ENCODE assay signal across 8 mouse cellular contexts in genomic region chr7:127194633-127195029, GRCm38 (mm10). TPM values are rescaled to one million over a fixed set of nuclear protein-coding genes. Genes with fewer than 3 reads are reported as not detected.
DNase-seq lines count a peak whose midpoint lies in the region; ATAC-seq and TF ChIP-seq lines count a peak whose summit lies in the region.

No protein-coding gene starts in this region.

- H3K9me3 ChIP-seq in heart, embryonic 14.5 days (ENCODE audit: control insufficient read depth, low read length) = no peaks in the 10 kb centered on the region
- no peaks in the 10 kb centered on the region for H3K9me3 ChIP-seq in G1E (replicated peaks)
- no peaks in the 10 kb centered on the region for H3K9me3 ChIP-seq in forebrain, postnatal 0 days (ENCODE audit: low read length)
- no peaks in the 10 kb centered on the region for H3K9me3 ChIP-seq in midbrain, embryonic 10.5 days (replicated peaks)

- H3K4me2 ChIP-seq in heart, embryonic 14.5 days (ENCODE audit: low read length) = peak overlapping the region; percentile 92
- H3K4me2 ChIP-seq in forebrain, postnatal 0 days (ENCODE audit: low read depth) = peak overlapping the region; percentile 76

- no peaks in the 10 kb centered on the region for H3K27me3 ChIP-seq in heart, embryonic 14.5 days (ENCODE audit: control insufficient read depth, insufficient read depth, low read length)
- H3K27me3 ChIP-seq in G1E (ENCODE audit: insufficient read depth, low read length) = no peaks in the 10 kb centered on the region
- H3K27me3 ChIP-seq in forebrain, postnatal 0 days (ENCODE audit: insufficient read depth, low read length) = no peaks in the 10 kb centered on the region
- H3K27me3 ChIP-seq in midbrain, embryonic 10.5 days (ENCODE audit: low read depth, poor library complexity, severe bottlenecking) = no peaks in the 10 kb centered on the region

- no peak for DNase-seq in heart, postnatal 25 days (ENCODE audit: low spot score)
- no peak for DNase-seq in G1E (ENCODE audit: low spot score)
- no peak for DNase-seq in forebrain, postnatal 0 days
- no peak for DNase-seq in midbrain, embryonic 10.5 days (ENCODE audit: low spot score)
- DNase-seq in left cerebral cortex, postnatal 4 days = no peak

- H3K4me3 ChIP-seq in heart, embryonic 14.5 days (ENCODE audit: control insufficient read depth in 1 of 2, insufficient read depth in 1 of 2, low read depth in 1 of 2, low read length in 2 of 2) = peak overlapping the region; percentile 81 to 99
- peak overlapping the region; percentile 75 for H3K4me3 ChIP-seq in G1E (ENCODE audit: low read depth, low read length)
- peak overlapping the region; percentile 56 for H3K4me3 ChIP-seq in forebrain, postnatal 0 days (ENCODE audit: low read depth, low read length)
- peak overlapping the region; percentile 80 for H3K4me3 ChIP-seq in midbrain, embryonic 10.5 days

- ATAC-seq in heart, embryonic 14.5 days (ENCODE audit: insufficient number of reproducible peaks, insufficient read depth, low FRiP score, low read depth) = no peak
- no peak for ATAC-seq in G1E (ENCODE audit: extremely low read depth, insufficient number of reproducible peaks, low FRiP score, poor library complexity, severe bottlenecking)
- ATAC-seq in forebrain, postnatal 0 days = no peak
- no peak for ATAC-seq in megakaryocyte progenitor cell, adult 5-6 weeks (replicated peaks; ENCODE audit: poor library complexity)
- no peak for ATAC-seq in activated CD4-positive, CD25-positive, alpha-beta regulatory T cell, adult 4 months

- WGBS in heart, embryonic 14.5 days = 68% methylated on average over 7 of the region's 7 CpGs
- WGBS in forebrain, postnatal 0 days = 83% methylated on average over 7 of the region's 7 CpGs
- WGBS in midbrain, embryonic 10.5 days = 83% methylated on average over 7 of the region's 7 CpGs

- peak overlapping the region; percentile 86 for H3K9ac ChIP-seq in heart, embryonic 14.5 days (ENCODE audit: low read length)
- peak overlapping the region; percentile 67 for H3K9ac ChIP-seq in forebrain, postnatal 0 days

- H3K36me3 ChIP-seq in heart, embryonic 14.5 days (ENCODE audit: control insufficient read depth, insufficient read depth, low read length) = peaks cover 69% of the 10 kb centered on the region
- H3K36me3 ChIP-seq in G1E (replicated peaks) = peaks cover 87% of the 10 kb centered on the region
- H3K36me3 ChIP-seq in forebrain, postnatal 0 days (ENCODE audit: insufficient read depth) = peaks cover 58% of the 10 kb centered on the region
- peaks cover 76% of the 10 kb centered on the region for H3K36me3 ChIP-seq in midbrain, embryonic 10.5 days

- intact Hi-C loops in heart, postnatal 25 days (cut with DNase I) = no loop called here
- intact Hi-C loops in left cerebral cortex, postnatal 4 days (cut with DNase I) = no loop called here

- TF ChIP-seq CTCF in G1E (IDR thresholded peaks at IDR 0.05; ENCODE audit: low read depth, low read length) = no peak
- TF ChIP-seq CTCF in forebrain, postnatal 0 days (IDR thresholded peaks at IDR 0.05; ENCODE audit: low read depth) = no peak

- H3K27ac ChIP-seq in heart, embryonic 14.5 days (replicated peaks in 1 of 2; ENCODE audit: control insufficient read depth in 1 of 2, insufficient read depth in 1 of 2, low read depth in 2 of 2, low read length in 2 of 2) = peak overlapping the region; percentile 39 to 90; a peak in 2 of 4 replicates
- no peak overlapping the region for H3K27ac ChIP-seq in forebrain, postnatal 0 days (ENCODE audit: low read depth, low read length)
- peak overlapping the region; percentile 94 for H3K27ac ChIP-seq in midbrain, embryonic 10.5 days (replicated peaks)

- H3K4me1 ChIP-seq in heart, embryonic 14.5 days (ENCODE audit: control insufficient read depth in 2 of 2, insufficient read depth in 2 of 2, low read length in 2 of 2) = peaks cover 16 to 19% of the 10 kb centered on the region in 2 experiments
- H3K4me1 ChIP-seq in G1E (ENCODE audit: insufficient read depth, low read depth, low read length) = peaks cover 71% of the 10 kb centered on the region
- peaks cover 7% of the 10 kb centered on the region for H3K4me1 ChIP-seq in forebrain, postnatal 0 days (ENCODE audit: insufficient read depth)
- peaks cover 26% of the 10 kb centered on the region for H3K4me1 ChIP-seq in midbrain, embryonic 10.5 days

RNA-seq across cellular contexts. Expression of gene Cd2bp2, which starts 1.2 kb away (rescaled TPM):
- 33.7 and 34.8 TPM in 2 replicates for polyA plus RNA-seq in heart, embryonic 14.5 days (2014; fragmentation: Nextera tagmentation; extraction: Ambion mirVana)
- total RNA-seq in heart, postnatal 25 days (2021) = 10 to 100 TPM; 35.6 to 38.1 TPM
- total RNA-seq in G1E (2014; fragmentation: Nextera tagmentation) = 23.3 and 37.2 TPM in 2 replicates
- total RNA-seq in G1E (2017) = 79.3 and 84.6 TPM in 2 replicates
- 71.8 and 73.7 TPM in 2 replicates for polyA plus RNA-seq in G1E (2012)
- total RNA-seq in forebrain, postnatal 0 days (2014; rRNA removed) = 89.9 and 131 TPM in 2 replicates
- 55.0 and 67.5 TPM in 2 replicates for polyA plus RNA-seq in forebrain, postnatal 0 days (2015; fragmentation: Nextera tagmentation; extraction: Ambion mirVana)
- 94.3 and 109 TPM in 2 replicates for polyA plus RNA-seq in midbrain, embryonic 10.5 days (2016; fragmentation: Nextera tagmentation; extraction: Ambion mirVana)
- total RNA-seq in left cerebral cortex, postnatal 4 days (2021) = 10 to 100 TPM; 65.8 to 78.8 TPM
- total RNA-seq in megakaryocyte progenitor cell, adult 5-6 weeks (2015) = 16.8 and 17.4 TPM in 2 replicates
- total RNA-seq in megakaryocyte progenitor cell, adult 5-6 weeks (2017) = 56.0 and 65.7 TPM in 2 replicates
- 10 to 100 TPM; 38.9 to 50.5 TPM for polyA plus RNA-seq in activated CD4-positive, CD25-positive, alpha-beta regulatory T cell, adult 4 months (2017; shearing (Covaris generic))

RNA-seq across cellular contexts. Expression of gene Tbc1d10b, which starts 13.6 kb away (rescaled TPM):
- polyA plus RNA-seq in heart, embryonic 14.5 days (2014; fragmentation: Nextera tagmentation; extraction: Ambion mirVana) = 20.2 and 21.2 TPM in 2 replicates
- total RNA-seq in heart, postnatal 25 days (2021) = 10 to 100 TPM; 28.8 to 29.1 TPM
- 19.5 and 26.7 TPM in 2 replicates for total RNA-seq in G1E (2014; fragmentation: Nextera tagmentation)
- total RNA-seq in G1E (2017) = 38.3 and 40.1 TPM in 2 replicates
- polyA plus RNA-seq in G1E (2012) = 72.0 and 74.1 TPM in 2 replicates
- total RNA-seq in forebrain, postnatal 0 days (2014; rRNA removed) = 63.8 and 68.7 TPM in 2 replicates
- 18.1 and 24.8 TPM in 2 replicates for polyA plus RNA-seq in forebrain, postnatal 0 days (2015; fragmentation: Nextera tagmentation; extraction: Ambion mirVana)
- polyA plus RNA-seq in midbrain, embryonic 10.5 days (2016; fragmentation: Nextera tagmentation; extraction: Ambion mirVana) = 22.7 and 29.4 TPM in 2 replicates
- 10 to 100 TPM; 73.8 to 78.8 TPM for total RNA-seq in left cerebral cortex, postnatal 4 days (2021)
- total RNA-seq in megakaryocyte progenitor cell, adult 5-6 weeks (2015) = 12.8 and 13.8 TPM in 2 replicates
- 34.0 and 36.0 TPM in 2 replicates for total RNA-seq in megakaryocyte progenitor cell, adult 5-6 weeks (2017)
- 10 to 100 TPM; 13.6 to 18.9 TPM for polyA plus RNA-seq in activated CD4-positive, CD25-positive, alpha-beta regulatory T cell, adult 4 months (2017; shearing (Covaris generic))

RNA-seq across cellular contexts. Expression of gene Mylpf, which starts 14.1 kb away (rescaled TPM):
- 11.7 and 14.9 TPM in 2 replicates for polyA plus RNA-seq in heart, embryonic 14.5 days (2014; fragmentation: Nextera tagmentation; extraction: Ambion mirVana)
- total RNA-seq in heart, postnatal 25 days (2021) = 1 to 10 TPM in 1 of 2 experiments, under 1 TPM in 1; 0.99 to 2.9 TPM
- total RNA-seq in G1E (2014; fragmentation: Nextera tagmentation) (2.6 TPM in 1 of 2 replicates, not detected in the other), G1E (2017) (2.8 TPM in 2 replicates)
- polyA plus RNA-seq in G1E (2012) = 0.44 and 0.94 TPM in 2 replicates
- 0.52 and 1.6 TPM in 2 replicates for total RNA-seq in forebrain, postnatal 0 days (2014; rRNA removed)
- 1.8 and 3.2 TPM in 2 replicates for polyA plus RNA-seq in forebrain, postnatal 0 days (2015; fragmentation: Nextera tagmentation; extraction: Ambion mirVana)
- 12.6 and 16.5 TPM in 2 replicates for polyA plus RNA-seq in midbrain, embryonic 10.5 days (2016; fragmentation: Nextera tagmentation; extraction: Ambion mirVana)
- total RNA-seq in left cerebral cortex, postnatal 4 days (2021) = 1 to 10 TPM in 1 of 2 experiments, not detected in 1; 1.2 TPM
- 7.8 and 10.6 TPM in 2 replicates for total RNA-seq in megakaryocyte progenitor cell, adult 5-6 weeks (2015)
- 6.0 and 6.8 TPM in 2 replicates for total RNA-seq in megakaryocyte progenitor cell, adult 5-6 weeks (2017)
- 10 to 100 TPM; 26.7 to 30.7 TPM for polyA plus RNA-seq in activated CD4-positive, CD25-positive, alpha-beta regulatory T cell, adult 4 months (2017; shearing (Covaris generic))

RNA-seq across cellular contexts. Expression of gene Zfp553, which starts 38.2 kb away (rescaled TPM):
- 9.9 and 11.4 TPM in 2 replicates for polyA plus RNA-seq in heart, embryonic 14.5 days (2014; fragmentation: Nextera tagmentation; extraction: Ambion mirVana)
- total RNA-seq in heart, postnatal 25 days (2021) = 1 to 10 TPM; 6.0 to 7.1 TPM
- total RNA-seq in G1E (2014; fragmentation: Nextera tagmentation) (11.7 and 20.0 TPM in 2 replicates), G1E (2017) (22.0 and 25.2 TPM in 2 replicates)
- polyA plus RNA-seq in G1E (2012) = 25.3 and 26.2 TPM in 2 replicates
- 34.3 and 46.6 TPM in 2 replicates for total RNA-seq in forebrain, postnatal 0 days (2014; rRNA removed)
- polyA plus RNA-seq in forebrain, postnatal 0 days (2015; fragmentation: Nextera tagmentation; extraction: Ambion mirVana) = 29.8 and 35.9 TPM in 2 replicates
- 75.4 and 78.6 TPM in 2 replicates for polyA plus RNA-seq in midbrain, embryonic 10.5 days (2016; fragmentation: Nextera tagmentation; extraction: Ambion mirVana)
- total RNA-seq in left cerebral cortex, postnatal 4 days (2021) = 10 to 100 TPM; 28.4 to 28.8 TPM
- 6.5 and 9.0 TPM in 2 replicates for total RNA-seq in megakaryocyte progenitor cell, adult 5-6 weeks (2015)
- 13.8 and 15.4 TPM in 2 replicates for total RNA-seq in megakaryocyte progenitor cell, adult 5-6 weeks (2017)
- 1 to 10 TPM; 4.1 to 8.0 TPM for polyA plus RNA-seq in activated CD4-positive, CD25-positive, alpha-beta regulatory T cell, adult 4 months (2017; shearing (Covaris generic))

RNA-seq across cellular contexts. Expression of gene Sept1, which starts 38.3 kb away (rescaled TPM):
- polyA plus RNA-seq in heart, embryonic 14.5 days (2014; fragmentation: Nextera tagmentation; extraction: Ambion mirVana) = 22.2 and 25.3 TPM in 2 replicates
- total RNA-seq in heart, postnatal 25 days (2021) = 1 to 10 TPM; 3.2 to 6.7 TPM
- total RNA-seq in G1E (2014; fragmentation: Nextera tagmentation) (128 and 141 TPM in 2 replicates), G1E (2017) (51.1 and 54.9 TPM in 2 replicates)
- 263 and 305 TPM in 2 replicates for polyA plus RNA-seq in G1E (2012)
- 6.5 and 8.0 TPM in 2 replicates for total RNA-seq in forebrain, postnatal 0 days (2014; rRNA removed)
- polyA plus RNA-seq in forebrain, postnatal 0 days (2015; fragmentation: Nextera tagmentation; extraction: Ambion mirVana) = 5.6 and 6.7 TPM in 2 replicates
- 31.8 and 32.7 TPM in 2 replicates for polyA plus RNA-seq in midbrain, embryonic 10.5 days (2016; fragmentation: Nextera tagmentation; extraction: Ambion mirVana)
- total RNA-seq in left cerebral cortex, postnatal 4 days (2021) = 1 to 10 TPM; 7.9 to 8.8 TPM
- total RNA-seq in megakaryocyte progenitor cell, adult 5-6 weeks (2015) = 27.0 and 38.6 TPM in 2 replicates
- 21.7 and 35.4 TPM in 2 replicates for total RNA-seq in megakaryocyte progenitor cell, adult 5-6 weeks (2017)
- polyA plus RNA-seq in activated CD4-positive, CD25-positive, alpha-beta regulatory T cell, adult 4 months (2017; shearing (Covaris generic)) = 100 to 1,000 TPM; 811 to 836 TPM
